Mouse (Mus musculus): ENCODE results near the gene Gramd1c.
A peak's percentile ranks its signal among the peaks of the same experiment; 100 is the strongest.

The Gramd1c gene

GRCm38 (mm10) chr16:44018372-44018771, 44.8 kb downstream of the Gramd1c start:
- DNase-seq (ENCODE audit: low spot score): peak; percentile 5

GRCm38 (mm10) chr16:44017707-44018106, 45.4 kb downstream of the Gramd1c start:
- no peak for DNase-seq (ENCODE audit: low spot score)

- peak; percentile 82 for DNase-seq (ENCODE audit: low spot score)
Measured at GRCm38 (mm10) chr16:44016164-44016563, 47.0 kb downstream of the Gramd1c start.

- DNase-seq (ENCODE audit: low spot score): no peak
Measured at GRCm38 (mm10) chr16:44015416-44016158, 47.6 kb downstream of the Gramd1c start.

- DNase-seq (ENCODE audit: low spot score): no peak
Measured at GRCm38 (mm10) chr16:44011010-44011409, 52.1 kb downstream of the Gramd1c start.

GRCm38 (mm10) chr16:44002086-44002485, 61.1 kb downstream of the Gramd1c start:
- DNase-seq (ENCODE audit: low spot score): no peak

- DNase-seq (ENCODE audit: low spot score): no peak
Measured at GRCm38 (mm10) chr16:43999541-43999940, 63.6 kb downstream of the Gramd1c start.

GRCm38 (mm10) chr16:43999111-43999510, 64.0 kb downstream of the Gramd1c start:
- DNase-seq (ENCODE audit: low spot score): no peak

GRCm38 (mm10) chr16:43994623-43995022, 68.5 kb downstream of the Gramd1c start:
- no peak for DNase-seq (ENCODE audit: low spot score)

GRCm38 (mm10) chr16:43986299-43986698, 76.8 kb downstream of the Gramd1c start:
- DNase-seq (ENCODE audit: low spot score): no peak

- DNase-seq (ENCODE audit: low spot score): no peak
Measured at GRCm38 (mm10) chr16:43980110-43980609, 83.0 kb downstream of the Gramd1c start.

- peak; percentile 20 for DNase-seq (ENCODE audit: low spot score)
Measured at GRCm38 (mm10) chr16:43979328-43980109, 83.6 kb downstream of the Gramd1c start, which contains the start of gene Zdhhc23. TSS of gene Zdhhc23 (minus strand) at chr16:43979791.

- DNase-seq (ENCODE audit: low spot score): no peak
Measured at GRCm38 (mm10) chr16:43979010-43979327, 84.2 kb downstream of the Gramd1c start.

GRCm38 (mm10) chr16:43973606-43974220, 89.4 kb downstream of the Gramd1c start:
- no peak for DNase-seq (ENCODE audit: low spot score)

- DNase-seq (ENCODE audit: low spot score): no peak
Measured at GRCm38 (mm10) chr16:43973147-43973546, 90.0 kb downstream of the Gramd1c start.

- DNase-seq (ENCODE audit: low spot score): no peak
Measured at GRCm38 (mm10) chr16:43972391-43972790, 90.8 kb downstream of the Gramd1c start.

- no peak for DNase-seq (ENCODE audit: low spot score)
Measured at GRCm38 (mm10) chr16:43971741-43972140, 91.4 kb downstream of the Gramd1c start.

- no peak for DNase-seq (ENCODE audit: low spot score)
Measured at GRCm38 (mm10) chr16:43971189-43971588, 92.0 kb downstream of the Gramd1c start.

GRCm38 (mm10) chr16:43970426-43970825, 92.7 kb downstream of the Gramd1c start:
- no peak for DNase-seq (ENCODE audit: low spot score)

- peak; percentile 23 for DNase-seq (ENCODE audit: low spot score)
Measured at GRCm38 (mm10) chr16:43965781-43966389, 97.3 kb downstream of the Gramd1c start.

- no peak for DNase-seq (ENCODE audit: low spot score)
Measured at GRCm38 (mm10) chr16:43963780-43964179, 99.4 kb downstream of the Gramd1c start.

GRCm38 (mm10) chr16:43963291-43963690, 99.9 kb downstream of the Gramd1c start:
- DNase-seq (ENCODE audit: low spot score): no peak

Measured in lung, postnatal 25 days (tissue).